11 mouse cellular contexts compared by ENCODE assay signal in genomic region chrX:110813401-110813800, GRCm38 (mm10). TPM values are rescaled to one million over a fixed set of nuclear protein-coding genes. Genes with fewer than 3 reads are reported as not detected.
DNase-seq lines count a peak whose midpoint lies in the region; ATAC-seq lines count a peak whose summit lies in the region.
"Had no signal": no experiment of that assay in that cellular context is flagged by ENCODE, and none has a peak within 500 bp of the region (broad histone marks: within the 10 kb centered on the region; RNA-seq: fewer than 3 reads in every experiment).

No protein-coding gene starts in this region.

- peaks cover 52% of the 10 kb centered on the region for H3K27me3 ChIP-seq in embryonic facial prominence, embryonic 10.5 days (replicated peaks; ENCODE audit: low read depth, poor library complexity, severe bottlenecking)
- no peaks in the 10 kb centered on the region for H3K27me3 ChIP-seq in hindbrain, embryonic 11.5 days (ENCODE audit: control insufficient read depth, insufficient read depth, low read length)
- H3K27me3 ChIP-seq in midbrain, embryonic 15.5 days (replicated peaks): no peaks in the 10 kb centered on the region

- peak; percentile 17 to 34 for DNase-seq in cerebellum, postnatal 10 days
- DNase-seq in cerebellum, adult 9-11 months: no peak
- no peak for DNase-seq in embryonic facial prominence, embryonic 10.5 days (ENCODE audit: low spot score)
- peak; percentile 27 for DNase-seq in hindbrain, embryonic 11.5 days (ENCODE audit: low spot score)
- no peak for DNase-seq in frontal cortex, adult 2 months (ENCODE audit: extremely low spot score in 1 of 2, low spot score in 1 of 2)
- DNase-seq in liver: no peak
- DNase-seq in urinary bladder, postnatal 14 days (ENCODE audit: low spot score): no peak

- H3K4me1 ChIP-seq in embryonic facial prominence, embryonic 10.5 days: no peaks in the 10 kb centered on the region
- no peaks in the 10 kb centered on the region for H3K4me1 ChIP-seq in hindbrain, embryonic 11.5 days (replicated peaks; ENCODE audit: control insufficient read depth, insufficient read depth, low read length)
- H3K4me1 ChIP-seq in midbrain, embryonic 15.5 days: no peaks in the 10 kb centered on the region
- H3K4me1 ChIP-seq: embryonic facial prominence, embryonic 12.5 days; liver, embryonic 12.5 days had no signal

- H3K27ac ChIP-seq in embryonic facial prominence, embryonic 10.5 days (replicated peaks): no peak overlapping the region
- H3K27ac ChIP-seq in hindbrain, embryonic 11.5 days (ENCODE audit: low read depth, low read length): peak overlapping the region; percentile 67
- peak overlapping the region; percentile 91 for H3K27ac ChIP-seq in midbrain, embryonic 15.5 days
- H3K27ac ChIP-seq: embryonic facial prominence, embryonic 12.5 days; liver, embryonic 12.5 days had no signal

- H3K4me3 ChIP-seq in embryonic facial prominence, embryonic 10.5 days: peak overlapping the region; percentile 61
- peak overlapping the region; percentile 60 for H3K4me3 ChIP-seq in hindbrain, embryonic 11.5 days (ENCODE audit: low read depth, low read length)
- H3K4me3 ChIP-seq in midbrain, embryonic 15.5 days: peak overlapping the region; percentile 63
- H3K4me3 ChIP-seq: liver, embryonic 12.5 days; myocyte had no signal

- 16% methylated on average over 5 of the region's 5 CpGs for WGBS in embryonic facial prominence, embryonic 10.5 days
- 15% methylated on average over 5 of the region's 5 CpGs for WGBS in hindbrain, embryonic 11.5 days
- 15% methylated on average over 5 of the region's 5 CpGs for WGBS in midbrain, embryonic 15.5 days

- no peaks in the 10 kb centered on the region for H3K9me3 ChIP-seq in embryonic facial prominence, embryonic 10.5 days
- H3K9me3 ChIP-seq in hindbrain, embryonic 11.5 days (ENCODE audit: control insufficient read depth, low read length): no peaks in the 10 kb centered on the region
- no peaks in the 10 kb centered on the region for H3K9me3 ChIP-seq in midbrain, embryonic 15.5 days
- H3K9me3 ChIP-seq: embryonic facial prominence, embryonic 12.5 days; liver, embryonic 12.5 days had no signal

- H3K4me2 ChIP-seq in hindbrain, embryonic 11.5 days (replicated peaks; ENCODE audit: low read depth, low read length): peak overlapping the region; percentile 35
- H3K4me2 ChIP-seq in midbrain, embryonic 15.5 days: peak overlapping the region; percentile 49

- 0 out of 2 replicates have a peak overlapping the region, but pooled peaks have one; percentile 45 for H3K9ac ChIP-seq in hindbrain, embryonic 11.5 days (ENCODE audit: low read depth, low read length)
- peak overlapping the region; percentile 31; the same call in 1 of the 2 replicates for H3K9ac ChIP-seq in midbrain, embryonic 15.5 days
- H3K9ac ChIP-seq: embryonic facial prominence, embryonic 12.5 days; liver, embryonic 12.5 days had no signal

- no peak for ATAC-seq in hindbrain, embryonic 11.5 days (ENCODE audit: low FRiP score)
- no peak; the same call in 1 of the 2 replicates for ATAC-seq in midbrain, embryonic 15.5 days (replicated peaks)

- no peaks in the 10 kb centered on the region for H3K36me3 ChIP-seq in embryonic facial prominence, embryonic 10.5 days (replicated peaks)
- H3K36me3 ChIP-seq in hindbrain, embryonic 11.5 days (ENCODE audit: control insufficient read depth, insufficient read depth, low read length): no peaks in the 10 kb centered on the region
- no peaks in the 10 kb centered on the region for H3K36me3 ChIP-seq in midbrain, embryonic 15.5 days (replicated peaks)
- H3K36me3 ChIP-seq: embryonic facial prominence, embryonic 12.5 days; liver, embryonic 12.5 days had no signal

RNA-seq across cellular contexts. Expression of gene Pou3f4, which starts 0.7 kb away (rescaled TPM):
- 3.2 and 5.0 TPM in 2 replicates for polyA plus RNA-seq in embryonic facial prominence, embryonic 10.5 days (2016; fragmentation: Nextera tagmentation; extraction: Ambion mirVana)
- 18.1 and 28.1 TPM in 2 replicates for polyA plus RNA-seq in hindbrain, embryonic 11.5 days (2014; fragmentation: Nextera tagmentation; extraction: Ambion mirVana)
- 26.2 and 26.3 TPM in 2 replicates for polyA plus RNA-seq in midbrain, embryonic 15.5 days (2015; fragmentation: Nextera tagmentation; extraction: Ambion mirVana)
- polyA plus RNA-seq in frontal cortex, adult 2 months (2012; rRNA removed): 10.4 and 11.2 TPM in 2 replicates
- polyA plus RNA-seq: liver, embryonic 12.5 days; myocyte had no signal

Comparison
In these comparisons a context has a peak if more than half of its experiments do, and no peak if none do; other contexts are left out.
1. DNase-seq: peak in cerebellum, postnatal 10 days (2 of 2) and hindbrain, embryonic 11.5 days (single experiment); none in cerebellum, adult 9-11 months (single experiment), embryonic facial prominence, embryonic 10.5 days (single experiment), frontal cortex, adult 2 months (0 of 2), liver (single experiment) and urinary bladder, postnatal 14 days (single experiment).
2. Peak in every context shown above with its lines, with median percentiles within 50 percentile points of each other: H3K4me3 ChIP-seq.